Mouse (Mus musculus) cerebellum, postnatal 36 days (tissue): Measurements from ENCODE around the gene Actn4.
"Not testable (repeated sequence)": the region's sequence is repeated elsewhere in the genome, so short reads cannot be mapped to it uniquely, and the experiment has no call there.

Source experiments
- DNase-seq, 2 experiments: peaks; one replicate each; pipeline ENCODE4 v3.0.0; 2021 to 2022; ENCODE audit warnings: mixed read lengths in 2 of 2

Gene Actn4

GRCm38 (mm10) chr7:28969672-28970394 lies 7.7 kb upstream of the Actn4 start:
- no peak for DNase-seq

- DNase-seq: no peak
These were observed 7.1 kb upstream of the Actn4 start for GRCm38 (mm10) chr7:28969271-28969670.

GRCm38 (mm10) chr7:28968120-28968519 lies 6.0 kb upstream of the Actn4 start:
- DNase-seq: not testable (repeated sequence)

GRCm38 (mm10) chr7:28966751-28967505 lies 4.8 kb upstream of the Actn4 start:
- no peak for DNase-seq

- no peak for DNase-seq
These were observed 4.0 kb upstream of the Actn4 start for GRCm38 (mm10) chr7:28966181-28966580.

- no peak for DNase-seq
These were observed 3.3 kb upstream of the Actn4 start for GRCm38 (mm10) chr7:28965346-28965840.

GRCm38 (mm10) chr7:28963399-28963923 lies 1.3 kb upstream of the Actn4 start:
- DNase-seq: no peak

- DNase-seq: no peak
These were observed 585 bp downstream of the Actn4 start for GRCm38 (mm10) chr7:28961584-28961926.

GRCm38 (mm10) chr7:28960354-28961046 lies 1.6 kb downstream of the Actn4 start:
- DNase-seq: no peak

GRCm38 (mm10) chr7:28959505-28960045 lies 2.6 kb downstream of the Actn4 start:
- no peak for DNase-seq

GRCm38 (mm10) chr7:28958770-28959169 lies 3.4 kb downstream of the Actn4 start:
- no peak for DNase-seq

- no peak for DNase-seq
These were observed 4.0 kb downstream of the Actn4 start for GRCm38 (mm10) chr7:28957997-28958725.

GRCm38 (mm10) chr7:28957286-28957685 lies 4.9 kb downstream of the Actn4 start:
- DNase-seq: no peak

- no peak for DNase-seq
These were observed 5.9 kb downstream of the Actn4 start for GRCm38 (mm10) chr7:28956270-28956669.

GRCm38 (mm10) chr7:28955295-28955897 lies 6.7 kb downstream of the Actn4 start:
- DNase-seq: no peak

GRCm38 (mm10) chr7:28954773-28955172 lies 7.4 kb downstream of the Actn4 start:
- no peak for DNase-seq

- DNase-seq: no peak
These were observed 8.4 kb downstream of the Actn4 start for GRCm38 (mm10) chr7:28953476-28954376.

GRCm38 (mm10) chr7:28952786-28953185 lies 9.4 kb downstream of the Actn4 start:
- no peak for DNase-seq

GRCm38 (mm10) chr7:28951764-28952163 lies 10.4 kb downstream of the Actn4 start:
- DNase-seq: no peak

GRCm38 (mm10) chr7:28950346-28951037 lies 11.6 kb downstream of the Actn4 start:
- no peak for DNase-seq
